Mouse (Mus musculus): ENCODE results near the gene Fbxw5. TPM values are rescaled to one million over a fixed set of nuclear protein-coding genes. Genes with fewer than 3 reads are reported as not detected.
"Not testable (repeated sequence)": the region's sequence is repeated elsewhere in the genome, so short reads cannot be mapped to it uniquely, and the experiment has no call there.

The Fbxw5 gene
- polyA plus RNA-seq, 1 experiment from 2014 or later: 96.1 TPM

DNA sequence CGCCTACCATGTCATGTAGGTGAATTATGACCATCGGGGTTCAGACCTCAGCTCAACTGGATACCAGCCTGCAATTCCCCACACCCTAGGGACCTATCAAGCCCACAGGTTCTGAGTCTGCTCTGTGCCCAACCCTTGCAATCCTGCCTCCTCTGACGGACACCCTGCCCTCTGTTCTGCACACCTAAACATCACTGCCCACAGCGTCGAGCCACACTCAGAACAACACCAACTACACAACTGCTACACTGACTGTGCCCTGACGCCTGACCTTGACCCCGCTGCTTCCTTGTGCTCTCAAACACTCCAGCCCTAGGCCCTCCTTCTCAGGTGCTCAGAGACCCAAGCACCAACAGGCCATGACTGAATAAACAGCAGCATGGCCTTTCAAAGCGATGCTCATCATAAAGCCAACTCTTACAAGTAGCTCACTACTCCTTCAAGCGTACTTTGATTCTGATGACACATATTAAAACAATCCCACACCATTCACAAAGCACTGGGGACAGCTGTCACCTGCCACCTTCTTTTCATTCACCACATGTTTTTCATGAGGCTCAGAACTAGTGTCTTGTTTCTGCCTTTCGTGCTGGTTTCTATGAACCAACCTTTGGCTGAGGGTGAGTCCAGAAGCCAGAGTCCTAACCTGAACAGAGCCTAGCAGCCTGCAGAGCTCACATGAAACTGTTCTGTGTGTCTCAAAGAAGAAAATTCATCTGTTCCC is 41.3 kb downstream of the Fbxw5 start:
- no peak overlapping the region for H3K4me3 ChIP-seq (replicated peaks)

DNA sequence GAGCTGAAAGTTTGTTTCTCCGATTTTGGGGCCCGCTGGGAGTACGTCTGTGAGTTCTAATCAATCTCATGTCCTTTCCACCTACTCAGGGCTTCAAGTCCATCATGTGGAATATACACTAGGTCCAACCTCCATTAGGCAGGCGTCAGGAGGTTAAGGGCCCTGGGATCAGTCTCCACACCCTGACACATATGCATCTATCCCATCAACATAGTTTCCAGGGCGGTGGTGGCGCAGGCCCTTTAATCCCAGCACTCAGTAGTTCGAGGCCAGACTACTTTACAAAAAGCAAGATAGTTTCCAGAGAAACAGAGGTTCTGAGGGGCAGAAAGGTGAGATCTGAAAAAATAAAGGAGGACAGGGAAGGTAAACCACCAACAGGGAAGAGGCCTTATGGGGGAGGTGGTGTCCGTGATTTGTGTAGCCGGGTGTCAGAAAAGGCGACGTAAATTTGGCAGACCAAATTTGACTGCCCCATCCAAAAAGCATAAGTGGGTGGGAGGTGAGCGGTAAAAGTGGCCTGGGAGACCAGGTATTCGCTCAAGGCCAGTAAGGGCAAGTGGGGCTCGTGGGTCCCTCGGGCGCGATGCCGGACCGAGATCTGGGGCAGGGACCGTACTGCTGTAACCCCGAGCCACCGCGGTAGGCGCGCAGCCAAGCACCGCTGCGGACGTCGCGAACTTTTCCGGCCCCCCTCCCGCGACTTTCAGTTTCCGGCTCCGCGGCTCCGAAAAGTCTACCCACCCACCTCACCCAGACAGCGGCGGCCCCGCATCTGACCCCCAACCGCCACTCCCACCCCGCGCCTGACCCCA is 45.7 kb downstream of the Fbxw5 start:
- Histone ChIP-seq H3K9ac (peak overlapping the region; percentile 86), H3K27ac (peak overlapping the region; percentile 82), H3K9me3 (replicated peaks) (no peaks in the 10 kb centered on the region), H3K4me3 (replicated peaks) (peak overlapping the region; percentile 81), H3K36me3 (0 out of 2 replicates have a peak, but pooled peaks cover 5% of the 10 kb centered on the region), H3K27me3 (no peaks in the 10 kb centered on the region), H3K4me1 (peaks cover 36% of the 10 kb centered on the region), H3K4me2 (peak overlapping the region; percentile 75)
- ATAC-seq (replicated peaks; ENCODE audit: low FRiP score): peak; percentile 73
- WGBS: 8% methylated on average over 43 of the region's 43 CpGs

More for the DNA sequence above, 41.3 kb downstream of the Fbxw5 start:
- Histone ChIP-seq H3K36me3 (peaks cover 30% of the 10 kb centered on the region), H3K9me3 (replicated peaks) (no peaks in the 10 kb centered on the region), H3K9ac (no peak overlapping the region), H3K27me3 (no peaks in the 10 kb centered on the region), H3K27ac (peak overlapping the region; percentile 68), H3K4me2 (no peak overlapping the region), H3K4me1 (peaks cover 51% of the 10 kb centered on the region)
- ATAC-seq (replicated peaks; ENCODE audit: low FRiP score): peak; percentile 34; the same call in 1 of the 2 replicates
- 44% methylated on average over 10 of the region's 10 CpGs for WGBS

DNA sequence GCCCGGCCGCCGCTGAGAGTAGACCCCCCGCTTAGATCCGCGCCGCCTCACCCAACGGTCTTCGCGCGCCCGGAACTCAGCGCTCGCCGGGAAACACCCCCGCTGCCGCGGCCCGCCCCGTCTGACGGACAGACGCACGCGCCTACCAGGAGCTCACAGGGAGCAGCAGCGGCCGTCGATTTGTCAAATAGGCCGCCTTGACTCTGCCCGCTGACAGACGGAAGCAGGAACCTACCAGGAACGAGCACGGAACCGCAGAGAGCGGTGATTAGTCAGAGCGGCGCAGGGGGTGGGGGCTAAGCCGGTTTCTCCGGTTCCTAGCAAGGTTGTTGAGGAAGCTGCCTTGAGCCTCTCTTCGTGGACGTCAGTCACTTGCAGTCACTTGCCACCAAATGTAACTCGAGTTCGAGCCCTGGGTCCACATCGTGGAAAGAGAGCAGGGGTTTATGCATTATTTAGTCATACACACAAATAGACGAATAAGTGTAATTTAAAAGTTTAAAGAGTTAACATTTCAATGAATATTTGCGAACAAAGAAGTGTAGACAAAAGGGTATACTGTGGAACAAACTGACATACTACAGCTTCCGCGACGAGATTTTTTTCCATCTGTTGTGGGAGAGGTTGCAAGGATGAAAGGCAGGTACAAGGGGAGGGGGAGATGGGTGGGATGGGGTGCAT is 46.4 kb downstream of the Fbxw5 start, which contains the start of gene Traf2:
TSS of gene Traf2 (minus strand) at position 130 of the 681 bp plus-strand sequence.
- Histone ChIP-seq H3K4me3 (replicated peaks) (peak within 1 kb of the TSS; percentile 81), H3K27me3 (no peaks in the 10 kb centered on the region), H3K4me2 (peak within 1 kb of the TSS; percentile 75), H3K36me3 (0 out of 2 replicates have a peak, but pooled peaks cover 5% of the 10 kb centered on the region), H3K27ac (peak within 1 kb of the TSS; percentile 82), H3K9ac (peak within 1 kb of the TSS; percentile 86), H3K9me3 (replicated peaks) (no peaks in the 10 kb centered on the region), H3K4me1 (peaks cover 28% of the 10 kb centered on the region)
- peak; percentile 99 for ATAC-seq (replicated peaks; ENCODE audit: low FRiP score)
- WGBS: 3% methylated on average over 48 of the region's 48 CpGs

DNA sequence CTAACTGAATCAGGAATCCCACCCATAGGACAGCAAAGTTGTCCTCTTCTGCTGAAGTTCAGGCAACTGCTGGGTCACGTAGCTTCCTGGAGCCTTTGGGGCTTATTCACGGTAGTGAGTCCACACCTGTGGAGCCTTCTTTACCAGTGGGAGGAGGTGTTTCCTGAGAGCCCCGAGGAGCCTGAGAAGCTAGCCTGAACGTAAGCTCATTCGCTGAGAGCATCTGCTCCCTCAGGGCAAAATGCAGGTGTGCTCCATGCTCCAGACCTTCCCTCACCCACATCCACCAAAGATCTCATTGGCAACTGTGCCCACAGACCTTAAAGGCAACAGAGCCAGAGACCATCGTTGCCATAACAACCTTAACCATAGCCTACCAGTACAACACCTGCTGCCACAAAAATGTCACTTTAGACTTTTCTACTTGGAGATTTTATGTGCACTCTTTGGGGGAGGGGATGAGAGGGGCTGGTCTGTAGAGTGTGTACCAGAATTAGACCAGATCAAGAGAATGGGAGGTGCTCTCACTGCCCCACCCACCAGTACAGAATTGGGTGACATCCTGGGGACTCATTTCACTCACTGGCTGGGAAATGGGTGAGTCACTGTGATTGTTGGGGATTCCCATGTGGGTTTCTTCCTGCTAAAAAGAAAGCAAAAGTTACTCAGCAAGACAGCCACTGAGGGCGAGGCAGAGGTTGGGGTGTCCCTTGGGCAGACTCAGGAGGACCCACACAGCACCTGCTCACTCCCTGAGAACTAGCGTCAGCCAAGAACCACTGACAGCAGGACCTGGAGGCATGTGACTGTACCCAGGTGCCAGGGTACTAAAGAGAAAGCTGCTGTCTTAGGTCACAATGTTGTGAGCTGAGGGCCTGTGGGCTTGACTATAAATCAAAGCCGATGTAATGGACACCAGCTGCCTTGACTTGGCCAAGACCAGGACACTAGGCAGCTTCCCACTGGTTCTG is 48.8 kb downstream of the Fbxw5 start:
- Histone ChIP-seq H3K27me3 (no peaks in the 10 kb centered on the region), H3K36me3 (0 out of 2 replicates have a peak, but pooled peaks cover 5% of the 10 kb centered on the region), H3K9me3 (replicated peaks) (no peaks in the 10 kb centered on the region), H3K27ac (no peak overlapping the region), H3K4me3 (replicated peaks) (no peak overlapping the region), H3K4me2 (no peak overlapping the region), H3K9ac (no peak overlapping the region), H3K4me1 (peaks cover 16% of the 10 kb centered on the region)
- ATAC-seq (replicated peaks; ENCODE audit: low FRiP score): no peak
- WGBS: 66% methylated on average over 9 of the region's 9 CpGs

DNA sequence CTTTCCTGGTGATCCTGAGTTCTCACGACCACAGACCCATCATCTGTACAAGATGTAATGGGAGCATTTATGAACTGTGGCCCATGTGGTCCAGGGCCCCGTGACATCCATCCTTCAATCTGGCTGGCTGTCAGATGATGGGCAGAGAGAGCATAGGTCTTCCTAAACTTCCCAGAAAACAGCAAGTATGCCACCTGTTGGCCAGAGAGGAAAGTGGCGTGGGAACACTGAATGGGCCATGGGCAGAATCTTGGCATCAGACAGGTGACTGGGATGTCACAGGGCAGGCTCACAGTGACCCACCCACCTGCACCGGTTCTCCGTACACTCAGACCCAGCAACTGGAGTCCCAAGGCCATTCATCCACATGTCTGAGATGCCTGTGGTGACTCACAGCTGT is 50.6 kb downstream of the Fbxw5 start:
- ATAC-seq (replicated peaks; ENCODE audit: low FRiP score): no peak
- H3K4me1 ChIP-seq: peaks cover under 1% of the 10 kb centered on the region
- 30% methylated on average over 5 of the region's 5 CpGs for WGBS

DNA sequence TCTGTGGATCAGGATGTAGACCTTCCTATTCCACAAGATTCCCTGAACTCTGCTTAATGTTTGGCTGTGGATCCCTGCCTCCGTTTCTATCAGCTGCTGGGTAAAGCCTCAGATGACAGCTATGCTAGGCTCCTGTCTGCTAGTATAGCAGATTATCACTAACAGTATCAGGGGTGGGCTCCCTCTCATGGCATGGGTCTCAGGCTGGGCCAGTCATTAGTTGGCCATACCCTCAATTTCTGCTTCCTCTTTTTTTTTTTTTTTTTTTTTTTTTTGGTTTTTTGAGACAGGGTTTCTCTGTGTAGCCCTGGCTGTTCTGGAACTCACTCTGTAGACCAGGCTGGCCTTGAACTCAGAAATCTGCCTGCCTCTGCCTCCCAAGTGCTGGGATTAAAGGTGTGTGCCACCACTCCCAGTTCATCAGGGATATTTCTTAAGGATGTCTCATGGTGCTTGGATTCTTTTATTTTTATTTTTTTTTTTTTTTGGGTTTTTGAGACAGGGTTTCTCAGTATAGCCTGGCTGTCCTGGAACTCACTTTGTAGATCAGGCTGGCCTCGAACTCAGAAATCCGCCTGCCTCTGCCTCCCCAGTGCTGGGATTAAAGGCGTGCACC is 52.7 kb downstream of the Fbxw5 start:
- H3K4me3 ChIP-seq (replicated peaks); ATAC-seq (replicated peaks; ENCODE audit: low FRiP score); H3K27me3 ChIP-seq; H3K27ac ChIP-seq; H3K4me2 ChIP-seq; H3K9ac ChIP-seq; H3K36me3 ChIP-seq; H3K9me3 ChIP-seq (replicated peaks): not testable (repeated sequence)
- peaks cover 13% of the 10 kb centered on the region for H3K4me1 ChIP-seq
- 89% methylated on average over 4 of the region's 4 CpGs for WGBS

More for the DNA sequence above, 50.6 kb downstream of the Fbxw5 start:
- no peak overlapping the region for H3K4me2 ChIP-seq
- no peaks in the 10 kb centered on the region for H3K36me3 ChIP-seq
- H3K9me3 ChIP-seq (replicated peaks): no peaks in the 10 kb centered on the region
- no peaks in the 10 kb centered on the region for H3K27me3 ChIP-seq
- no peak overlapping the region for H3K9ac ChIP-seq
- H3K4me3 ChIP-seq (replicated peaks): no peak overlapping the region
- no peak overlapping the region for H3K27ac ChIP-seq

Other genes with a start within 250 kb of the Fbxw5 start
- 23.4 and 23.6 TPM in 2 replicates for gene Tmem203, start 245.3 kb upstream of the Fbxw5 start, polyA plus RNA-seq (2015; fragmentation: Nextera tagmentation; extraction: Ambion mirVana)
- gene Tprn, start 238.1 kb upstream of the Fbxw5 start, polyA plus RNA-seq (2015; fragmentation: Nextera tagmentation; extraction: Ambion mirVana): 9.2 and 11.3 TPM in 2 replicates
- 204 and 207 TPM in 2 replicates for gene Ssna1, start 228.3 kb upstream of the Fbxw5 start, polyA plus RNA-seq (2015; fragmentation: Nextera tagmentation; extraction: Ambion mirVana)
- 123 and 129 TPM in 2 replicates for gene Anapc2, start 228.3 kb upstream of the Fbxw5 start, polyA plus RNA-seq (2015; fragmentation: Nextera tagmentation; extraction: Ambion mirVana)
- not detected in 2 replicates for gene Tmem210, start 212.6 kb upstream of the Fbxw5 start, polyA plus RNA-seq (2015; fragmentation: Nextera tagmentation; extraction: Ambion mirVana)
- 0.46 TPM in 1 of 2 replicates, not detected in the other for gene Lrrc26, start 210.8 kb upstream of the Fbxw5 start, polyA plus RNA-seq (2015; fragmentation: Nextera tagmentation; extraction: Ambion mirVana)
- 0.53 and 0.71 TPM in 2 replicates for gene Grin1, start 181.6 kb upstream of the Fbxw5 start, polyA plus RNA-seq (2015; fragmentation: Nextera tagmentation; extraction: Ambion mirVana)
- 50.5 and 53.2 TPM in 2 replicates for gene Man1b1, start 168.4 kb upstream of the Fbxw5 start, polyA plus RNA-seq (2015; fragmentation: Nextera tagmentation; extraction: Ambion mirVana)
- gene Dpp7, start 144.4 kb upstream of the Fbxw5 start, polyA plus RNA-seq (2015; fragmentation: Nextera tagmentation; extraction: Ambion mirVana): 23.4 TPM in 2 replicates
- gene Uap1l1, start 135.1 kb upstream of the Fbxw5 start, polyA plus RNA-seq (2015; fragmentation: Nextera tagmentation; extraction: Ambion mirVana): 24.9 and 27.3 TPM in 2 replicates
- gene Sapcd2, start 128.4 kb upstream of the Fbxw5 start, polyA plus RNA-seq (2015; fragmentation: Nextera tagmentation; extraction: Ambion mirVana): 40.4 and 42.7 TPM in 2 replicates
- gene Entpd2, start 104.9 kb upstream of the Fbxw5 start, polyA plus RNA-seq (2015; fragmentation: Nextera tagmentation; extraction: Ambion mirVana): 4.5 and 4.6 TPM in 2 replicates
- 41.3 and 52.5 TPM in 2 replicates for gene Npdc1, start 101.4 kb upstream of the Fbxw5 start, polyA plus RNA-seq (2015; fragmentation: Nextera tagmentation; extraction: Ambion mirVana)
- 0.08 and 0.18 TPM in 2 replicates for gene Fut7, start 77.5 kb upstream of the Fbxw5 start, polyA plus RNA-seq (2015; fragmentation: Nextera tagmentation; extraction: Ambion mirVana)
- gene Abca2, start 72.0 kb upstream of the Fbxw5 start, polyA plus RNA-seq (2015; fragmentation: Nextera tagmentation; extraction: Ambion mirVana): 11.0 and 11.1 TPM in 2 replicates
- 3.6 and 3.9 TPM in 2 replicates for gene Clic3, start 43.9 kb upstream of the Fbxw5 start, polyA plus RNA-seq (2015; fragmentation: Nextera tagmentation; extraction: Ambion mirVana)
- gene Paxx, start 39.7 kb upstream of the Fbxw5 start, polyA plus RNA-seq (2015; fragmentation: Nextera tagmentation; extraction: Ambion mirVana): 30.4 and 31.8 TPM in 2 replicates
- 1.6 and 2.2 TPM in 2 replicates for gene Ptgds, start 30.7 kb upstream of the Fbxw5 start, polyA plus RNA-seq (2015; fragmentation: Nextera tagmentation; extraction: Ambion mirVana)
- gene Lcn12, start 6.8 kb upstream of the Fbxw5 start, polyA plus RNA-seq (2015; fragmentation: Nextera tagmentation; extraction: Ambion mirVana): not detected in 2 replicates
- 6.3 and 7.8 TPM in 2 replicates for gene C8g, start 969 bp downstream of the Fbxw5 start, polyA plus RNA-seq (2015; fragmentation: Nextera tagmentation; extraction: Ambion mirVana)
- gene Traf2, start 46.2 kb downstream of the Fbxw5 start, polyA plus RNA-seq (2015; fragmentation: Nextera tagmentation; extraction: Ambion mirVana): 36.0 and 37.3 TPM in 2 replicates
- gene Edf1, start 57.1 kb downstream of the Fbxw5 start, polyA plus RNA-seq (2015; fragmentation: Nextera tagmentation; extraction: Ambion mirVana): 373 and 392 TPM in 2 replicates
- 8.4 and 10.1 TPM in 2 replicates for gene Mamdc4, start 74.1 kb downstream of the Fbxw5 start, polyA plus RNA-seq (2015; fragmentation: Nextera tagmentation; extraction: Ambion mirVana)
- gene Phpt1, start 74.5 kb downstream of the Fbxw5 start, polyA plus RNA-seq (2015; fragmentation: Nextera tagmentation; extraction: Ambion mirVana): 184 and 197 TPM in 2 replicates
- 0.15 and 0.21 TPM in 2 replicates for gene Ajm1, start 81.0 kb downstream of the Fbxw5 start, polyA plus RNA-seq (2015; fragmentation: Nextera tagmentation; extraction: Ambion mirVana)
- gene Rabl6, start 107.8 kb downstream of the Fbxw5 start, polyA plus RNA-seq (2015; fragmentation: Nextera tagmentation; extraction: Ambion mirVana): 72.8 and 74.7 TPM in 2 replicates
- gene Ccdc183, start 116.9 kb downstream of the Fbxw5 start, polyA plus RNA-seq (2015; fragmentation: Nextera tagmentation; extraction: Ambion mirVana): 0.12 and 0.27 TPM in 2 replicates
- gene Tmem141, start 121.3 kb downstream of the Fbxw5 start, polyA plus RNA-seq (2015; fragmentation: Nextera tagmentation; extraction: Ambion mirVana): 31.6 and 32.4 TPM in 2 replicates
- gene Fcna, start 127.3 kb downstream of the Fbxw5 start, polyA plus RNA-seq (2015; fragmentation: Nextera tagmentation; extraction: Ambion mirVana): 3.3 and 4.2 TPM in 2 replicates
- gene Lcn8, start 152.4 kb downstream of the Fbxw5 start, polyA plus RNA-seq (2015; fragmentation: Nextera tagmentation; extraction: Ambion mirVana): not detected in 2 replicates
- not detected in 2 replicates for gene Lcn5, start 157.2 kb downstream of the Fbxw5 start, polyA plus RNA-seq (2015; fragmentation: Nextera tagmentation; extraction: Ambion mirVana)
- not detected in 2 replicates for gene Lcn6, start 176.0 kb downstream of the Fbxw5 start, polyA plus RNA-seq (2015; fragmentation: Nextera tagmentation; extraction: Ambion mirVana)
- gene Lcn10, start 182.0 kb downstream of the Fbxw5 start, polyA plus RNA-seq (2015; fragmentation: Nextera tagmentation; extraction: Ambion mirVana): not detected in 2 replicates
- gene Obp2a, start 199.3 kb downstream of the Fbxw5 start, polyA plus RNA-seq (2015; fragmentation: Nextera tagmentation; extraction: Ambion mirVana): 0.23 TPM in 1 of 2 replicates, not detected in the other
- gene Bmyc, start 206.0 kb downstream of the Fbxw5 start, polyA plus RNA-seq (2015; fragmentation: Nextera tagmentation; extraction: Ambion mirVana): 91.2 and 95.1 TPM in 2 replicates
- not detected in 2 replicates for gene Obp2b, start 236.3 kb downstream of the Fbxw5 start, polyA plus RNA-seq (2015; fragmentation: Nextera tagmentation; extraction: Ambion mirVana)